Mouse (Mus musculus) limb, embryonic 13.5 days (tissue): Measurements from ENCODE around the gene Cdcp2. TPM values are rescaled to one million over a fixed set of nuclear protein-coding genes. Genes with fewer than 3 reads are reported as not detected.

Experiments
- ATAC-seq: fragments of 200-750 bp; cut with Nextera tagmentation; 2 replicates; pipeline ENCODE4 v1.8.0; 2017; ENCODE audit warnings: low read depth, moderate number of reproducible peaks, moderate TSS enrichment; ENCODE audit not compliant: low FRiP score
- H3K27ac ChIP-seq: fragments of 300-500 bp; sonication (generic); 2 replicates; pipeline ENCODE4 v1.5.1; 2015; ENCODE audit warnings: inconsistent platforms, mild to moderate bottlenecking, moderate library complexity
- H3K27me3 ChIP-seq: fragments of 300-500 bp; sonication (generic); 2 replicates; pipeline ENCODE4 v1.6.1; 2015; ENCODE audit warnings: mild to moderate bottlenecking, inconsistent platforms
- H3K36me3 ChIP-seq: fragments of 300-500 bp; sonication (generic); 2 replicates; pipeline ENCODE4 v1.6.1; 2015; ENCODE audit warnings: inconsistent platforms, mild to moderate bottlenecking, moderate library complexity
- H3K4me1 ChIP-seq: fragments of 300-500 bp; sonication (generic); 2 replicates; pipeline ENCODE4 v1.6.1; 2015; ENCODE audit warnings: inconsistent platforms
- H3K4me2 ChIP-seq: fragments of 300-500 bp; sonication (generic); replicated peaks from 2 replicates; pipeline ENCODE4 v1.6.1; 2015; ENCODE audit warnings: inconsistent platforms, mild to moderate bottlenecking, moderate library complexity
- H3K4me3 ChIP-seq: fragments of 300-500 bp; sonication (generic); 2 replicates; pipeline ENCODE4 v1.5.1; 2015; ENCODE audit warnings: moderate library complexity, mild to moderate bottlenecking, inconsistent platforms
- H3K9ac ChIP-seq: fragments of 300-500 bp; sonication (generic); 2 replicates; pipeline ENCODE4 v1.6.1; 2015; ENCODE audit warnings: mild to moderate bottlenecking, inconsistent platforms
- H3K9me3 ChIP-seq: fragments of 300-500 bp; sonication (generic); 2 replicates; pipeline ENCODE4 v1.6.1; 2016; ENCODE audit warnings: inconsistent platforms
- WGBS: fragments of 180-500 bp; shearing (Covaris S2); methylation state at CpG from one replicate; pipeline ENCODE4 v1.1.7; 2015; 5-methylcytosine and 5-hydroxymethylcytosine counted together
- polyA plus RNA-seq: library from polyadenylated mRNA; unstranded; fragments of >200 nt; fragmentation: Nextera tagmentation; extraction: Ambion mirVana; gene quantifications from 2 replicates; pipeline ENCODE4 v1.2.1, GENCODE M21; 2015

The Cdcp2 gene
- polyA plus RNA-seq, 1 experiment from 2014 or later = 0.08 TPM

GRCm38 (mm10) chr4:107138948-107139835 lies 42.5 kb downstream of the Cdcp2 start:
- Histone ChIP-seq H3K4me2 (no peak overlapping the region), H3K9me3 (no peaks in the 10 kb centered on the region), H3K27me3 (peaks cover 14% of the 10 kb centered on the region), H3K36me3 (peaks cover 10% of the 10 kb centered on the region), H3K4me1 (peaks cover 50% of the 10 kb centered on the region), H3K27ac (no peak overlapping the region), H3K4me3 (no peak overlapping the region), H3K9ac (peak overlapping the region; percentile 13; the same call in 1 of the 2 replicates)
- WGBS = 26% methylated on average over 37 of the region's 37 CpGs
- ATAC-seq = no peak

DNA sequence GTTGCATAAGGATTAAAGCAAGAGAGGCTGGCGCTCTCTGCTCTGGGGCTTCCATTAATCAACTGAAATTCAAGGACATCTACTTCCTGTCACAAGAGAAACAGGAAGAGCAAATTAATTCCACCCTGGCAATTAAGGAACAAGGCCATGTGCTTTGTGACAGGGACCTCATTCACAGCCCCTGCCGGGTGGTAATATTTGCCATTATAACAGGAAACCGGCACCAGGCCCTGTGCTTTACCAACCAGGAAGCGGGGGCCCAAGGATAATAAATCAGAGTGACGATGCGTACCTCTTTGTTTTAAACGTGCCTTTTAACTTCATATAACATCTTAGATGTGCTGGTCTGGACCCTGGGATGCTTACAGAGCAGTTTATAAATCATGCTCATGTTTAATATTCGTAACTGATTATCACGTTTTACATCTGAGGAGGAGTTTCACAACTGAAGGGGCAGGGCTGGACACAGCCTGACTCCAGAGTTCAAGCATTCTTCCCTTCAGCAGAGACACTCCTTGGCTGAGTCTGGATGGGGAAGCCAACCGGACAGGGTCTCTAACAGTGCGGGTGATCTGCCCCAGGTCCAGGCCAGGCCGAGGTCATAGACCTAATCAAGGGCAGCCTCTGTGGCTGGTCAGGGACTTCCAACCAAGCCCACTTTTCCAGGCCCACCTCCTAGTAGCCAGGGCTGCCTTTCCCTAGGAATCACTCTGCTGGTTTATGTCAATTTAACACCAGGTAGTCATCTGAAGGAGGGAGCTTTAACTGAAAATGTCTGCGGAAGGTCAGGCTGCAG lies 43.3 kb downstream of the Cdcp2 start:
- Histone ChIP-seq H3K9ac (no peak overlapping the region), H3K9me3 (no peaks in the 10 kb centered on the region), H3K36me3 (peaks cover 10% of the 10 kb centered on the region), H3K4me3 (no peak overlapping the region), H3K27ac (no peak overlapping the region), H3K27me3 (peaks cover 14% of the 10 kb centered on the region), H3K4me2 (no peak overlapping the region), H3K4me1 (peaks cover 56% of the 10 kb centered on the region)
- ATAC-seq = no peak
- WGBS = 32% methylated on average over 13 of the region's 13 CpGs

DNA sequence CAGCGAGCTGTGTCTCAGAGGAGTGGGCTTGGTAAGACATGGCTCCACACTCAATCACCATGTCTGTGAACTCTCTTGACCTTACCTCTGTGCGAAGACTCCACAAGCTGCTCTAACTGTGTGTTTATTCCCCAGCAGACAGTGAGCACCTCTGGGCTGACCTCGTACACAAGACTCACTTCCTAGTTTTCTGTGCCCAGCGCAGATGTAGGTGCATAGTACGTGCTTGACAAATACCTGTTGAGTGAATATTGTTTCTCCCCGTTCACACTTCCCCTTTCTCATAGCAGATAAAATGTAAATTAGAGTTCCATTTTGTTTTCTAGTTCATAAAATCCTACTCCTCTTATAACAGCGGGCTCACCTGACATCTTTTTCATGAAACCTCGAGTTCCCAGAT lies 46.8 kb downstream of the Cdcp2 start:
- 87% methylated on average over 8 of the region's 8 CpGs for WGBS
- ATAC-seq = no peak
- Histone ChIP-seq H3K4me1 (peaks cover 29% of the 10 kb centered on the region), H3K27me3 (peaks cover 10% of the 10 kb centered on the region), H3K27ac (no peak overlapping the region), H3K9ac (no peak overlapping the region), H3K9me3 (no peaks in the 10 kb centered on the region), H3K4me2 (no peak overlapping the region), H3K4me3 (no peak overlapping the region), H3K36me3 (peaks cover 34% of the 10 kb centered on the region)

DNA sequence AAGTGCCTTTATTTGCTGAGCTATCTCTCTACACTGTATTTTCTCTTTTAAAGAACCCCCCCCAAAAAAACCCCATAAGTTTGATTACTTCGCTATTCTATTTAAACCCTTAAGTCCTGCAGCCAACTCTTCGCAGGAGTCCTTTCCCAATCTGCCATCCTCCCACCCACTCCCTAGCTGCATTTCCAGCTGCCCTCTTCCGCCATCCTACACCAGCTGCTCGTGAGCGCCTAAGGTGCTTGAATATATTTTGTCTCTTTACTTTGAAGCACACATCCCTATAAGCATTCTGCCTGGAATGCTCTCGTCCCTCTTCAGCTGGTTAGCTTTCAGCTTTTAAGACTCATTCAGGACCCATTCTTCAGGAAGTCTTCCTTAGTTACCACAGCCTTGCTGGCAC lies 54.3 kb downstream of the Cdcp2 start:
- WGBS = 86% methylated on average over 6 of the region's 6 CpGs
- Histone ChIP-seq H3K9ac (no peak overlapping the region), H3K4me2 (no peak overlapping the region), H3K36me3 (peaks cover 51% of the 10 kb centered on the region), H3K27me3 (no peaks in the 10 kb centered on the region), H3K4me3 (no peak overlapping the region), H3K9me3 (no peaks in the 10 kb centered on the region), H3K4me1 (no peaks in the 10 kb centered on the region), H3K27ac (no peak overlapping the region)
- no peak for ATAC-seq

GRCm38 (mm10) chr4:107152571-107152970 lies 55.9 kb downstream of the Cdcp2 start:
- Histone ChIP-seq H3K4me1 (no peaks in the 10 kb centered on the region), H3K36me3 (peaks cover 49% of the 10 kb centered on the region), H3K27me3 (no peaks in the 10 kb centered on the region), H3K4me2 (no peak overlapping the region), H3K27ac (no peak overlapping the region), H3K4me3 (no peak overlapping the region), H3K9me3 (no peaks in the 10 kb centered on the region), H3K9ac (no peak overlapping the region)
- WGBS = 82% methylated on average over 8 of the region's 8 CpGs
- no peak for ATAC-seq

GRCm38 (mm10) chr4:107156983-107157401 lies 60.3 kb downstream of the Cdcp2 start:
- H3K4me3 ChIP-seq = no peak overlapping the region
- H3K9ac ChIP-seq = no peak overlapping the region
- no peaks in the 10 kb centered on the region for H3K9me3 ChIP-seq
- 58% methylated on average over 4 of the region's 4 CpGs for WGBS
- no peak overlapping the region for H3K27ac ChIP-seq
- H3K4me1 ChIP-seq = no peaks in the 10 kb centered on the region
- peaks cover 74% of the 10 kb centered on the region for H3K36me3 ChIP-seq
- no peak overlapping the region for H3K4me2 ChIP-seq
- no peaks in the 10 kb centered on the region for H3K27me3 ChIP-seq
- ATAC-seq = no peak

- H3K27me3 ChIP-seq = no peaks in the 10 kb centered on the region
- H3K4me2 ChIP-seq = no peak overlapping the region
- 91% methylated on average over 11 of the region's 11 CpGs for WGBS
- no peak overlapping the region for H3K27ac ChIP-seq
- H3K36me3 ChIP-seq = peaks cover 65% of the 10 kb centered on the region
- no peak overlapping the region for H3K9ac ChIP-seq
- ATAC-seq = no peak
- no peaks in the 10 kb centered on the region for H3K9me3 ChIP-seq
- no peak overlapping the region for H3K4me3 ChIP-seq
- no peaks in the 10 kb centered on the region for H3K4me1 ChIP-seq
Measured at GRCm38 (mm10) chr4:107159166-107159773, 62.6 kb downstream of the Cdcp2 start.

DNA sequence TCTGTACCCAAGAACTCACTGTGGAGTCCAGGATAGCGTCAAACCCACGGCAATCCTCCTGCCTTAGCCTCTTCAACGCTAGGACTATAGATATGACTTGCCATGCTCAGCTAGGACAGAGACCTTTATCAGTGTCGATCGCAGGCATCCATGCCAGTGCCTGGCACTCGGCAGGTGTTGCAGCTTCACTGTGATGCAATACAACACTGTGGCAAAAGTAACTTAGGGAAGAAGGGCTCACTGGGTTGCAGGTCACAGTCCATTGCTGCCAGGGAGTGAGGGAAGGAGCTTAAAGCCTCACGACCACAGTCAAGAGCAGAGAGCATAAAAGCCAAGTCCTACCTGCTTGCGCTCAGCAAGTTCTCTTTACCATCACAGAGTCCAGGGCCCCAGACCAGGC lies 63.5 kb downstream of the Cdcp2 start:
- WGBS = 90% methylated on average over 8 of the region's 8 CpGs
- Histone ChIP-seq H3K9me3 (no peaks in the 10 kb centered on the region), H3K4me2 (no peak overlapping the region), H3K36me3 (peaks cover 66% of the 10 kb centered on the region), H3K27me3 (no peaks in the 10 kb centered on the region), H3K27ac (no peak overlapping the region), H3K4me3 (no peak overlapping the region), H3K9ac (no peak overlapping the region), H3K4me1 (no peaks in the 10 kb centered on the region)
- no peak for ATAC-seq

Other genes with a start within 250 kb of the Cdcp2 start
- 171 and 173 TPM in 2 replicates for gene Ssbp3, start 186.2 kb upstream of the Cdcp2 start, polyA plus RNA-seq
- gene Mrpl37, start 30.0 kb upstream of the Cdcp2 start, polyA plus RNA-seq = 97.2 and 99.5 TPM in 2 replicates
- 7.0 and 7.3 TPM in 2 replicates for gene Cyb5rl, start 29.9 kb upstream of the Cdcp2 start, polyA plus RNA-seq
- gene Tmem59, start 81.5 kb downstream of the Cdcp2 start, polyA plus RNA-seq = 423 and 430 TPM in 2 replicates
- 29.1 and 32.7 TPM in 2 replicates for gene Tceanc2, start 82.2 kb downstream of the Cdcp2 start, polyA plus RNA-seq
- gene Ldlrad1, start 112.3 kb downstream of the Cdcp2 start, polyA plus RNA-seq = not detected in 2 replicates
- gene Lrrc42, start 156.6 kb downstream of the Cdcp2 start, polyA plus RNA-seq = 102 and 103 TPM in 2 replicates
- gene Hspb11, start 156.7 kb downstream of the Cdcp2 start, polyA plus RNA-seq = 44.0 and 44.9 TPM in 2 replicates
- not detected in 2 replicates for gene Dio1, start 210.3 kb downstream of the Cdcp2 start, polyA plus RNA-seq
- 58.3 and 58.8 TPM in 2 replicates for gene Yipf1, start 217.5 kb downstream of the Cdcp2 start, polyA plus RNA-seq